Mouse (Mus musculus): ENCODE results near the gene Rbbp8nl. TPM values are rescaled to one million over a fixed set of nuclear protein-coding genes. Genes with fewer than 3 reads are reported as not detected.
"Not testable (repeated sequence)": the region's sequence is repeated elsewhere in the genome, so short reads cannot be mapped to it uniquely, and the experiment has no call there.

The Rbbp8nl gene
- polyA plus RNA-seq, 1 experiment from 2014 or later = not detected

DNA sequence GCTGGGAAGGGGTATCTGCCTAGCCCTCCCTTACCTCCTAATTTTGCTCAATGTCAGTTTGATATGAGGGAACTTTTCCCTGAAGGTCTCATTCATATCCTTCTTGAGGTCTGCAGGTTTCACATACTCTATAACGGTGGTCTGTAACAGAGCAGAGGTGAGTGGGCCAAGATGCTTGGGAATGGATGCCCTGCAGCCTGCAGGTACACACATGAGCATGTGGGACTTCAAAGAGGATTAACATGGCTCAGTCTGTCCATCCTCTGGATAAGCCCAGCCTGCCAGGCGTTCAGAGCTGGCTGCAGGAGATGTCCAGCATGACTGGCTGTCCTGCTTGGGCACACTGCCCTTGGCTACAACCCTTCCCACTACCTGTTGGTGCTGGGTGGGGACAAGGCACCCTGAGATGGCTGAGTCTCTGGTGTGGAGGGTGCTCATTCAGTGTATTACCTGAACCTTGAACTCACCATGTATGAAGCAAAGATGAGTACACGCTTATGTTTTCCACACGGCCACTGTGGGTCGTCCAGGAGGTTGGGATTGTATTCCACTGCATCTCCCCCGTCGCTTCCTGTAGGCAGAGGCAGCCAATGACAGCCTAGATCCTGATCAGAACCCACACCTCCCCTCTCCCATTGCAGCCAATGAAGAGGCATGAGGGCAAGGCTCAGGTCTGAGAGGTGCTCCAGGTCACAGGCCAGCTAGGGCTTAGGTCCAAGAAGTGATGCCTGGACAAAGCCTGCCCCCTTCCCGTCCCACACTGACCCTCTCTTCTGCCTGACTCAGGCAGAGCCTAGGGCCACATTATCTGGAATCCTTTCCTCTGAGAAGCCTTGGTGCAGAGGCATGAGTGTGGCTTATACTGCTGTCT, 28.8 kb downstream of the Rbbp8nl start:
- no peaks in the 10 kb centered on the region for H3K27me3 ChIP-seq (replicated peaks; ENCODE audit: control insufficient read depth, insufficient read depth, low read length)
- H3K36me3 ChIP-seq (ENCODE audit: control insufficient read depth, insufficient read depth) = peaks cover 15% of the 10 kb centered on the region
- H3K4me1 ChIP-seq (replicated peaks; ENCODE audit: control insufficient read depth, insufficient read depth, low read length) = peaks cover 15% of the 10 kb centered on the region
- 57% methylated on average over 8 of the region's 8 CpGs for WGBS
- ATAC-seq = no peak
- H3K9me3 ChIP-seq (ENCODE audit: control insufficient read depth, low read length) = no peaks in the 10 kb centered on the region
- H3K27ac ChIP-seq (ENCODE audit: low read length) = no peak overlapping the region
- no peak overlapping the region for H3K9ac ChIP-seq (replicated peaks; ENCODE audit: low read depth, low read length)
- no peak overlapping the region for H3K4me3 ChIP-seq (replicated peaks; ENCODE audit: low read length)
- H3K4me2 ChIP-seq (ENCODE audit: low read length) = no peak overlapping the region

DNA sequence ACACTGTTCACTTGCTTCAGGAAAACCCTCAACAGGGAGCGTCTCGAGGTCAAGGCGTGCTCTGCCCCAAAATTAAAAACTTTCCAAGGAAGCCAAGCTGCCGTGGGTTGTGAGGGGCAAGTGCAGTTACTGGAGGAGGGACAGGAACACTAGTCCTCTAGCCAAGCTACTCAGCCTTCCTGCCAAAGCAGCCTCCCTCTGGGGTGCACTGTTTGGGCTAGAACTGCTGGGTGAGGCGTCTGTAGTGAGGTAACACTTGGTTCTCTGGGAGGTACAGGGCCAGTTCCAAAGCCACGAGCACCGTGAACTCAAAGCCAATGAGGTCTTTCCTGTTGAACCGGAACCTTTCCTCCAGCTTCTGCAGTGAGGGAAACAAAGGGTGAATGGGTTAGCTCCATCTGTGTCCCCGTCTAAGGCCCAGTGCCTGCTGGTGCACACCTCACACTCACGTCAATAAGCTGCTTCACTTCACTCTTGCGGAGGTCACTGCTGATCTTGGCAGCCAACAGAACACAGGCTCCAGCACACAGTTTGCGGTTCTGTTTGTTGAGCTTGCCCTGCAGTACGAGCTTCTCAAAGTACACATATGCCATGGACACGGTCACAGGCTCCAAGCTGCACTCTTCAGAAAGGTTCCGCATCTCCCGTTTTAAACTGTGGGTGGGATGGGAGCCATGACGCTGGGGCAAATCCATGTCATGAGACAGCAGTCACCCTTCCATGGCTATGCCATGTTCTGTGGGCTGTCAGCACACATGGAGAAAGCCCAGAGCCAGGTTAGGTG, 29.7 kb downstream of the Rbbp8nl start:
- H3K9ac ChIP-seq (replicated peaks; ENCODE audit: low read depth, low read length); H3K4me2 ChIP-seq (ENCODE audit: low read length); H3K27me3 ChIP-seq (replicated peaks; ENCODE audit: control insufficient read depth, insufficient read depth, low read length); H3K4me3 ChIP-seq (replicated peaks; ENCODE audit: low read length); H3K27ac ChIP-seq (ENCODE audit: low read length); ATAC-seq; H3K9me3 ChIP-seq (ENCODE audit: control insufficient read depth, low read length): not testable (repeated sequence)
- Histone ChIP-seq H3K4me1 (replicated peaks; ENCODE audit: control insufficient read depth, insufficient read depth, low read length) (peaks cover 17% of the 10 kb centered on the region), H3K36me3 (ENCODE audit: control insufficient read depth, insufficient read depth) (peaks cover 15% of the 10 kb centered on the region)
- 71% methylated on average over 17 of the region's 17 CpGs for WGBS

DNA sequence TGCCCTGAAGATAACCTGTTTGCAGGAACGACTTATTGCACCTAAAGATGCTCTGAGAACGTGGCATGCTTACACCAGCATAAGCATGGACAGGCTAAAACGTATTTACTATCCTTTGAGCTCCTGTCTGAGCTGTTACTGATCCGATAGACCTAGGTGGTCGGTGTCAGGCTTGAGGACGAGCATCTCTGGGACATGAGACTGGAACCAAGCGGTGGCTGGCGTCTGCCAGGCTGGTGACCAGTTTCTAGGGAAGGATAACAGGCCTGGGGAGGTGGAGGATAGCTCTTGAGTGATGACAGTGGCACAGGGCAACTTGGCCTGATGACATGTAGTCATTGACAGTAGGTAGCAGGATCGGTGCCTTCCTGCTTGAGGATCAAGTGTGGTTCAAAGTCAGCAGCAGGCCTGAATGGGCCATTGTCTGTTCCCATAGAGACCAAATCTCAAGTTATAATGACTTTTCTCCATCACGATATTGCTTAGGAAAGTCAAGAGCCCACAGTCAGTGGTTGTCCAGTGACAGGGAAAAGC, 30.7 kb downstream of the Rbbp8nl start:
- ATAC-seq; H3K27ac ChIP-seq (ENCODE audit: low read length); H3K9me3 ChIP-seq (ENCODE audit: control insufficient read depth, low read length); H3K4me2 ChIP-seq (ENCODE audit: low read length); H3K9ac ChIP-seq (replicated peaks; ENCODE audit: low read depth, low read length); H3K27me3 ChIP-seq (replicated peaks; ENCODE audit: control insufficient read depth, insufficient read depth, low read length); H3K4me3 ChIP-seq (replicated peaks; ENCODE audit: low read length): not testable (repeated sequence)
- Histone ChIP-seq H3K36me3 (ENCODE audit: control insufficient read depth, insufficient read depth) (peaks cover 15% of the 10 kb centered on the region), H3K4me1 (replicated peaks; ENCODE audit: control insufficient read depth, insufficient read depth, low read length) (peaks cover 17% of the 10 kb centered on the region)
- WGBS = 78% methylated on average over 10 of the region's 10 CpGs

DNA sequence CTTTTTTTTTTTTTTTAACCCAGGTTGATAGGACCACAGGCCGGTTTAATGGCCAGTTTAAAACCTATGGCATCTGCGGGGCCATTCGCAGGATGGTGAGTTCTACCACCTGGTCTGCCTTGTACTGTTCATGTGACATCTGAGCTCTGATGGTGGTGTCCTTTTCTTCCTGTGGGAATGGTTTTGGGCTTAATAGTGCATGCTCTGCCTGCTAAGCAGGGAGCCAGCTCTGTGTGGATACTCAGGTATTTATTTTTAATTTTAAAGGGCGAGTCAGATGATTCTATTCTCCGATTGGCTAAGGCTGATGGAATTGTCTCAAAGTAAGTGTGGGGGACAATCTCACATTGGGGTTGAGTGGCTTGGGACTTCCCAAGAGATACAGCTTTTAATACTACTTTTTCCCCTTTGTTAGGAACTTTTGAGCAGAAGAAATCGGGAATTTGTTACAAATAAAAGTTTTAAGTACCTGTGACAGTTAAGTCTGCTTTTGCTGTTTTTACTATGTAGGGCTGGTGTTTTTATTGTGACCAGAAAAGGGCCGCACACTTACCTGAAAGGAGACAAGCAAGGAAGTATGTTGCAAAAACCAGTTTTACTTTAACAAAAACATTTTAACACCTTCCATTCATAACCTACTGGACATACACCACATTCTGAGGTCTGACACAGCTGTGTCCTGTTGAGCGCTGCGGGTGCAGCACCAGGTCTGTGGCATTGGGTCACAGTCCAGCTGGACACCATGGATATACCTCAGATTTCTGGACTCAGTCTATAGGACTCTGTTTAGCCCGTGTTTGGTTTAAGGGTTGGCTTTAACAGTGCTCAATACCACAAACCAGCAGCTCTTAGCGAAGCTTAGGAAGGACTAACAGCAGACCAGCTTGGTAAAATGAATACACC, 31.5 kb downstream of the Rbbp8nl start:
- no peak for ATAC-seq
- Histone ChIP-seq H3K9ac (replicated peaks; ENCODE audit: low read depth, low read length) (peak overlapping the region; percentile 91), H3K9me3 (ENCODE audit: control insufficient read depth, low read length) (no peaks in the 10 kb centered on the region), H3K27me3 (replicated peaks; ENCODE audit: control insufficient read depth, insufficient read depth, low read length) (no peaks in the 10 kb centered on the region), H3K4me2 (ENCODE audit: low read length) (peak overlapping the region; percentile 86), H3K4me1 (replicated peaks; ENCODE audit: control insufficient read depth, insufficient read depth, low read length) (peaks cover 17% of the 10 kb centered on the region), H3K36me3 (ENCODE audit: control insufficient read depth, insufficient read depth) (peaks cover 13% of the 10 kb centered on the region), H3K27ac (ENCODE audit: low read length) (peak overlapping the region; percentile 81; the same call in 1 of the 2 replicates), H3K4me3 (replicated peaks; ENCODE audit: low read length) (peak overlapping the region; percentile 89)
- 52% methylated on average over 11 of the region's 11 CpGs for WGBS

DNA sequence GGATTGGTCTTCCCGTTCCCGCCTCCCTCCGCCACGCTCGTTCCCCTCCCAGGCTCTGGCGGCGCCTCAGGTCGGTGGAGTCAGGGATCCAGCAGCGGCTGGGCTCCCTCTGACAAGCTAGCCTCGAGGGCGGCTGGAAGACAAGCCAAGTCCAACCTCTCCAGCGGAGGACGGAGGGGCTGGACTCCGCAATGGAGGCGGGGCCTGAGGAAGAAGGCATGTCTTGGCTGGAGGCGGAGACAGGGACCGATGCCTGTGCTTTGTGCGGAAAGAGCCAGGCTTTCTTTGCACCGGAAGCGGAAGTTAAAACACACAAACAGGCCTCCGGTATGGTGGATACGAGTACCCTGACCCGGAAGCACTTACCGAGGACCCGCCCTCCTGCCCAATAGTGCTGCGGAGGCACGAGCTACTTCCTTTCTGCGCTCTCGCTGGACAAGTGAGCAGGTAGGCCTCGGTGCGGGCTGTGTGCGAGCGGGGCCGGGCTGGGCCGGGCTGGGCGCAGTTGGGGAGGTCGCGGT, 32.6 kb downstream of the Rbbp8nl start, which contains the start of gene Rps21:
Rps21 (plus strand) TSS at position 377 of the 521 bp plus-strand sequence.
- H3K4me1 ChIP-seq (replicated peaks; ENCODE audit: control insufficient read depth, insufficient read depth, low read length) = peaks cover 17% of the 10 kb centered on the region
- H3K36me3 ChIP-seq (ENCODE audit: control insufficient read depth, insufficient read depth) = peaks cover 13% of the 10 kb centered on the region
- peak within 1 kb of the TSS; percentile 96 for H3K27ac ChIP-seq (ENCODE audit: low read length)
- no peaks in the 10 kb centered on the region for H3K9me3 ChIP-seq (ENCODE audit: control insufficient read depth, low read length)
- WGBS = under 1% methylated on average over 36 of the region's 38 CpGs
- H3K4me3 ChIP-seq (replicated peaks; ENCODE audit: low read length) = peak within 1 kb of the TSS; percentile 89
- H3K9ac ChIP-seq (replicated peaks; ENCODE audit: low read depth, low read length) = peak within 1 kb of the TSS; percentile 91
- H3K27me3 ChIP-seq (replicated peaks; ENCODE audit: control insufficient read depth, insufficient read depth, low read length) = no peaks in the 10 kb centered on the region
- peak; percentile 98 for ATAC-seq
- peak within 1 kb of the TSS; percentile 95 for H3K4me2 ChIP-seq (ENCODE audit: low read length)

DNA sequence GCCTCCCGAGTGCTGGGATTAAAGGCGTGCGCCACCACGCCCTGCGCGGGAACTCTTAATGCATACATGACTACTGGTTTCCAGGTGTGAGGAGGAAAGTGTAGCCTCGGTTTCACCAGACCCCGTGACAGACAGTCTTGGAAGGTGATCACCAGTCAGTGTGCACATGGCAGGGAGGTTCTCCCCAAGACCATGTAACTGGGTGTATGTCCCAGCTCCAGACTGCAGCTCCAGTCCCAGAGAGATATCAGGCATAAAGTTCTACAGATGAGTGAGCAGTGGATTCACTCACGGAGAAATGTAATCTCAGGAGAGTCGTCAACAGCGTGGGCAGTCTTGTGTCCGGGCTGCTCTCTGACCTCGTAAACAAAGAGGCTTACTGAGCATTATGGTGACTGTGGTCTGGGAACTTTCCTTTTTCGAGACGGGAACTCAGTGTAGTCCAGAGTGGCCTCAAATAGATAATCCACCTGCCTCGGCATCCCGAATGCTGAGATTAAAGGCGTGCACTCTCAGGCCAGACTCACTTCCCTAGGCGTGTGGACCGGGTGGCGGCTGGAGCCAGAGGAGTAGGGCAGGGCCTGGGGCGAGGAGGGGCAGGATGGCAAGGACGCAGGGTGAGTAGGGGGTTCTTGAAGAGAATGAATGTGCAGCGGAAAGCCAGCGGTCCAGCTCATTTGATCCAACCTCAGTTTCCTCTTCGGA, 33.2 kb downstream of the Rbbp8nl start:
- H3K4me2 ChIP-seq (ENCODE audit: low read length) = peak overlapping the region; percentile 95
- no peaks in the 10 kb centered on the region for H3K27me3 ChIP-seq (replicated peaks; ENCODE audit: control insufficient read depth, insufficient read depth, low read length)
- H3K9me3 ChIP-seq (ENCODE audit: control insufficient read depth, low read length) = no peaks in the 10 kb centered on the region
- peaks cover 17% of the 10 kb centered on the region for H3K4me1 ChIP-seq (replicated peaks; ENCODE audit: control insufficient read depth, insufficient read depth, low read length)
- peak overlapping the region; percentile 88 for H3K9ac ChIP-seq (replicated peaks; ENCODE audit: low read depth, low read length)
- WGBS = 25% methylated on average over 26 of the region's 26 CpGs
- peak overlapping the region; percentile 89 for H3K4me3 ChIP-seq (replicated peaks; ENCODE audit: low read length)
- peak overlapping the region; percentile 96 for H3K27ac ChIP-seq (ENCODE audit: low read length)
- peaks cover 7% of the 10 kb centered on the region for H3K36me3 ChIP-seq (ENCODE audit: control insufficient read depth, insufficient read depth)
- ATAC-seq = peak; percentile 54

DNA sequence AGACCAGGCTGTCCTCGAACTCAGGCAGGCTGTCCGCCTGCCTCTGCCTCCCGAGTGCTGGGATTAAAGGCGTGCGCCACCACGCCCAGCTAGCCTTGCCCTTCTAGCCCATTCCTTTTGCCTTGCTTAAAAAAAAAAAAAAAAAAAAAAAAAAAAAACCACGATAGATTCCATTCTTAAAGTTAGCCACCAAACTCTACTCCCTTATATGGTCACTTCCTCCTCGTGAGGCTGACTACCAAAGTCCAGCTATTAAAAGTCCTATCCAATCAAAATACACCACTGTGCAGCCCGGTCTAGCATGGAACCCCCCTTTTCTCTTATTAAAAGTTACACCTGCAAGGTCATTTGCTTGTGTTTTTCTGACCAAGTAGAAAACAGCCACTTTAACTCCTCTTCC, 34.0 kb downstream of the Rbbp8nl start:
- H3K4me3 ChIP-seq (replicated peaks; ENCODE audit: low read length) = no peak overlapping the region
- ATAC-seq = no peak

More for the DNA sequence above, 34.0 kb downstream of the Rbbp8nl start:
- Histone ChIP-seq H3K9ac (replicated peaks; ENCODE audit: low read depth, low read length) (no peak overlapping the region), H3K27me3 (replicated peaks; ENCODE audit: control insufficient read depth, insufficient read depth, low read length) (no peaks in the 10 kb centered on the region), H3K36me3 (ENCODE audit: control insufficient read depth, insufficient read depth) (peaks cover 2% of the 10 kb centered on the region; the same call in 1 of the 2 replicates), H3K9me3 (ENCODE audit: control insufficient read depth, low read length) (no peaks in the 10 kb centered on the region), H3K4me2 (ENCODE audit: low read length) (peak overlapping the region; percentile 95), H3K27ac (ENCODE audit: low read length) (no peak overlapping the region), H3K4me1 (replicated peaks; ENCODE audit: control insufficient read depth, insufficient read depth, low read length) (peaks cover 20% of the 10 kb centered on the region)
- 92% methylated on average over 9 of the region's 9 CpGs for WGBS

Measured in forebrain, embryonic 16.5 days (tissue).